Mouse (Mus musculus): ENCODE results near the gene Fan1. TPM values are rescaled to one million over a fixed set of nuclear protein-coding genes. Genes with fewer than 3 reads are reported as not detected.

Gene Fan1
- polyA plus RNA-seq, 1 experiment = not detected

DNA sequence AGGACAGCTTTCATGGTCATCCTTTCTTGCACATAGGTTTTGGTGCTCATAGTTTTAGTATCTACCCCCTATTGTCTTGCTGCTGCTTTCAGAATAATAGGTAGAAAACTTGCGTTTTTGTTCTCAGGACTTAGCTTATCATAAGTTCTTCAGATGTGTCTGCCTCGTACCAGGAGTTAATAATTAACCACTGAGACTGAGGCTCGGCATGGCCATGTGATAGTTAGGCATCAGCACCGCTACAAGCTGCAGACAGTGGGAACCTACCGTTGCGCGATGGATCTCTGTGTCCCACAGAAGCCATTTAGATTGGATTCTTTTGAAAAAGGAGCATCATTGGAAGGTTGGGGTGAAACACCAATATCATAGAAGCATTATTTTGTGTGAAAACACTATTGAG is 61.1 kb downstream of the Fan1 start:
- H3K4me1 ChIP-seq (ENCODE audit: control insufficient read depth, insufficient read depth, low read length) = no peaks in the 10 kb centered on the region
- WGBS = 97% methylated on average over 7 of the region's 7 CpGs
- TF ChIP-seq CTCF (IDR thresholded peaks at IDR 0.05; ENCODE audit: insufficient read depth, low read depth, low read length) = no peak
- TF ChIP-seq POLR2A (IDR thresholded peaks at IDR 0.05; ENCODE audit: insufficient read depth, low read depth, low read length) = no peak
- H3K27ac ChIP-seq (ENCODE audit: insufficient read depth, low read depth, low read length) = no peak overlapping the region
- no peak overlapping the region for H3K4me3 ChIP-seq (ENCODE audit: insufficient read depth, low read depth, low read length)

DNA sequence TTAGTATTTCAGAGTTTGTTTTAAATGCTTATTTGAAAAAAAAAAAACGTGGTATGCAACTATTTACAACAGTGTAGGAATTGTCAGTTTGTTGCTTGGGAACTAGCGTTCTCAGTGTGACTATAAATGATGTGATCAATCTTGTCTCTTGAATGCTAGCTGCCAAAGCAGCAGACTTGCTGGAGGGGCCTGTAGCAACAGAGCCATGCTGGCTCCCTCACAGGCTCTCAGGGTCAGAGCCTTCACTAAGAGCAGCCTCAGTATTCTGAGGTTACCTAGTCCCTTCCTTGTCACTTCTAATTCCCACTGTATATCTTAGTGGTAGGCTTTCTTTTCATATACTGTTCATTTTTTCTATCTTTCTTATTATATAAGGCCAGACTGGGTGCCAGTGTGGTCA is 63.1 kb downstream of the Fan1 start:
- WGBS = 67% methylated on average over 2 of the region's 2 CpGs
- H3K4me1 ChIP-seq (ENCODE audit: control insufficient read depth, insufficient read depth, low read length) = no peaks in the 10 kb centered on the region
- H3K27ac ChIP-seq (ENCODE audit: insufficient read depth, low read depth, low read length) = no peak overlapping the region
- no peak for TF ChIP-seq POLR2A (IDR thresholded peaks at IDR 0.05; ENCODE audit: insufficient read depth, low read depth, low read length)
- no peak for TF ChIP-seq CTCF (IDR thresholded peaks at IDR 0.05; ENCODE audit: insufficient read depth, low read depth, low read length)
- no peak overlapping the region for H3K4me3 ChIP-seq (ENCODE audit: insufficient read depth, low read depth, low read length)

DNA sequence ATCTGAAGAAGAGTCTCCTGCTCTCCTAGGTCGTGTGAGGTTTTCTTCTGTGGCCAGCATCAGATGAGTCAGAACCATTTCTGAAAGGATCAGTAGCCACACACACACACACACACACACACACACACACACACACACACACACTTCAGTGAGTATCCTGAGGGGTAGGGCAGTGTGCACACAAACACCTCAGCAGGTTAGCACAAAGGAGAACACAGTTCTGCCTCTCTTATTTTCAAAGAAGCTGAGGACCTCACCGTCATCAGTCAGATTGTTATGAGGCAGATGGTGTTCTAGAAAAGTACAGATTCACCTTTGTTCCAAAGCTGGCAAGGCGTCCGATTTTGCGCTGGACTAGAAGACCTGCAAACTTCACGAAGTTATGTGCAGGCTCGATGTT is 63.7 kb downstream of the Fan1 start:
- Histone ChIP-seq H3K4me3 (ENCODE audit: insufficient read depth, low read depth, low read length) (no peak overlapping the region), H3K27ac (ENCODE audit: insufficient read depth, low read depth, low read length) (no peak overlapping the region), H3K4me1 (ENCODE audit: control insufficient read depth, insufficient read depth, low read length) (no peaks in the 10 kb centered on the region)
- TF ChIP-seq CTCF (IDR thresholded peaks at IDR 0.05; ENCODE audit: insufficient read depth, low read depth, low read length) = no peak
- no peak for TF ChIP-seq POLR2A (IDR thresholded peaks at IDR 0.05; ENCODE audit: insufficient read depth, low read depth, low read length)
- WGBS = 55% methylated on average over 7 of the region's 7 CpGs

Other genes with a start within 250 kb of the Fan1 start
- not detected in 2 replicates for gene Trpm1, start 220.3 kb downstream of the Fan1 start, polyA plus RNA-seq (2012; ENCODE audit: insufficient read depth, insufficient read length, low replicate concordance, missing spikeins)
- not detected in 2 replicates for gene Mtmr10, start 86.4 kb downstream of the Fan1 start, polyA plus RNA-seq (2012; ENCODE audit: insufficient read depth, insufficient read length, low replicate concordance, missing spikeins)
- not detected in 2 replicates for gene Mphosph10, start 18.2 kb upstream of the Fan1 start, polyA plus RNA-seq (2012; ENCODE audit: insufficient read depth, insufficient read length, low replicate concordance, missing spikeins)
- gene Mcee, start 18.5 kb upstream of the Fan1 start, polyA plus RNA-seq (2012; ENCODE audit: insufficient read depth, insufficient read length, low replicate concordance, missing spikeins) = not detected in 2 replicates
- gene Apba2, start 127.6 kb upstream of the Fan1 start, polyA plus RNA-seq (2012; ENCODE audit: insufficient read depth, insufficient read length, low replicate concordance, missing spikeins) = not detected in 2 replicates